Mouse (Mus musculus) megakaryocyte progenitor cell, adult 5-6 weeks (primary cell): ENCODE measurements around the gene Igtp. TPM values are rescaled to one million over a fixed set of nuclear protein-coding genes. Genes with fewer than 3 reads are reported as not detected.

Source experiments
- ATAC-seq: replicated peaks from 2 replicates; pipeline ENCODE4 v1.8.0; 2016; ENCODE audit warnings: mild to moderate bottlenecking, moderate TSS enrichment, inconsistent platforms; ENCODE audit not compliant: poor library complexity
- total RNA-seq, 2 experiments: library from RNA; stranded (forward) in 1 of 2; stranded (reverse) in 1 of 2; fragments of 157-497, 149-512 nt in 1 of 2; fragments of 200-1000 nt in 1 of 2; gene quantifications; 2 replicates each; pipeline versions ENCODE4 v1.2.3 to v1.2.4; 2015 to 2017

The Igtp gene
- total RNA-seq, 2 experiments from 2014 or later, result 9.6 to 16.3 TPM

DNA sequence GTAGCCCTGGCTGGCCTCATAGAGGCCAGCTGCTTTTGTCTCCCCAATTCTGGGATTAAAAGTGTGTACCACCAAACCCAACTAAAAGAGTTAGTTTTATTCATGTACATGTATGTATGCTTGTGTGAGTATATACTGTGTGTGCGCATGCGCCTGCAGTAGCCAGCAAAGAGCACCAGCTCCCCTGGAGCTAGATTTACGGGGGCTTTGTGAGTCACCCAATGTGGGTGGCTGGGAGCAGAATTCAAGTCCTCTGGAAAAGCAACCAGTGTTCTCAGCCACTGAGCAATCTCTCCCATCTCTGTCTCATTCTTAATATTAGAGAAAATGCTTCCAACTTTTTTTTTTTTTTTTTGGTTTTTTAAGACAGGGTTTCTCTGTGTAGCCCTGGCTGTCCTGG, 55.1 kb downstream of the Igtp start:
- ATAC-seq, result no peak

Other genes starting within 250 kb of the Igtp start
- 134 and 142 TPM in 2 replicates for gene Larp1, start 190.5 kb upstream of the Igtp start, total RNA-seq (2015)
- 52.9 and 67.5 TPM in 2 replicates for gene Larp1, start 190.5 kb upstream of the Igtp start, total RNA-seq (2017)
- not detected in 2 replicates for gene Gm12248, start 106.4 kb upstream of the Igtp start, total RNA-seq (2015)
- gene Gm12248, start 106.4 kb upstream of the Igtp start, total RNA-seq (2017), result not detected in 2 replicates
- gene Cnot8, start 95.4 kb upstream of the Igtp start, total RNA-seq (2015), result 68.2 and 73.9 TPM in 2 replicates
- 113 and 114 TPM in 2 replicates for gene Cnot8, start 95.4 kb upstream of the Igtp start, total RNA-seq (2017)
- gene Gemin5, start 31.0 kb upstream of the Igtp start, total RNA-seq (2015), result 18.8 and 19.4 TPM in 2 replicates
- gene Gemin5, start 31.0 kb upstream of the Igtp start, total RNA-seq (2017), result 27.5 and 30.8 TPM in 2 replicates
- gene Mrpl22, start 27.9 kb upstream of the Igtp start, total RNA-seq (2015), result 76.5 and 83.3 TPM in 2 replicates
- 52.2 and 52.3 TPM in 2 replicates for gene Mrpl22, start 27.9 kb upstream of the Igtp start, total RNA-seq (2017)
- gene Irgm2, start 62 bp downstream of the Igtp start, total RNA-seq (2015), result 5.7 and 5.8 TPM in 2 replicates
- gene Irgm2, start 62 bp downstream of the Igtp start, total RNA-seq (2017), result 3.9 and 7.1 TPM in 2 replicates
- gene 4930438A08Rik, start 75.2 kb downstream of the Igtp start, total RNA-seq (2015), result 5.2 and 6.5 TPM in 2 replicates
- gene 4930438A08Rik, start 75.2 kb downstream of the Igtp start, total RNA-seq (2017), result 6.4 and 13.3 TPM in 2 replicates
- 22.7 and 27.3 TPM in 2 replicates for gene Zfp692, start 107.5 kb downstream of the Igtp start, total RNA-seq (2015)
- gene Zfp692, start 107.5 kb downstream of the Igtp start, total RNA-seq (2017), result 33.0 and 36.8 TPM in 2 replicates
- 31.0 and 31.6 TPM in 2 replicates for gene Zfp672, start 130.8 kb downstream of the Igtp start, total RNA-seq (2015)
- 23.2 and 26.4 TPM in 2 replicates for gene Zfp672, start 130.8 kb downstream of the Igtp start, total RNA-seq (2017)
- gene Sh3bp5l, start 131.2 kb downstream of the Igtp start, total RNA-seq (2015), result 2.5 and 4.1 TPM in 2 replicates
- 12.8 and 31.6 TPM in 2 replicates for gene Sh3bp5l, start 131.2 kb downstream of the Igtp start, total RNA-seq (2017)
- gene Lypd8, start 179.5 kb downstream of the Igtp start, total RNA-seq (2015), result not detected in 2 replicates
- gene Lypd8, start 179.5 kb downstream of the Igtp start, total RNA-seq (2017), result not detected in 2 replicates
- gene 1810065E05Rik, start 221.6 kb downstream of the Igtp start, total RNA-seq (2015), result not detected in 2 replicates
- not detected in 2 replicates for gene 1810065E05Rik, start 221.6 kb downstream of the Igtp start, total RNA-seq (2017)
- gene Gm12253, start 233.0 kb downstream of the Igtp start, total RNA-seq (2015), result not detected in 2 replicates
- not detected in 2 replicates for gene Gm12253, start 233.0 kb downstream of the Igtp start, total RNA-seq (2017)